In the genomic region with DNA sequence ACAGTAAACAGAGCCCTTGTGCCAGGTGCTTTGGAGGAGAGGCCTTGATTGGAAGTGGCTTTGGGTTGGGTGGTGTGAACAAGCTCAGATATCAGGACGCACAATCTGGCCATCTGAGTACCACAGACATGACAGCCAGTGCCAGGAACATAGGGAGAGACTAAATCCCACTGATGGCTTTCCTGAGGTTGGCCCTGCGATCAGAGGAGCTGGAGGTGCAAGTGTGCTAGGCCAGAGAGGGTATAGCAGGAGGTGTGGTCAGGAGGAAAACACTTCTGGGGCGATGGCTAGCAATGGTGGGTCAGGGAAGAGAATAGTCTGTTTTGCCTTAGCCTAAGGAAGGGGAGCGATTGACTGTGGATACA, we compare ENCODE assay signal across 9 mouse cellular contexts. TPM values are rescaled to one million over a fixed set of nuclear protein-coding genes. Genes with fewer than 3 reads are reported as not detected.
A peak's percentile ranks its signal among the peaks of the same experiment; 100 is the strongest.
DNase-seq lines count a peak whose midpoint lies in the region; ATAC-seq lines count a peak whose summit lies in the region.
"Had no signal": no experiment of that assay in that cellular context is flagged by ENCODE, and none has a peak within 500 bp of the region (broad histone marks: within the 10 kb centered on the region; RNA-seq: fewer than 3 reads in every experiment).

No protein-coding gene starts in this region.

- no peaks in the 10 kb centered on the region for H3K36me3 ChIP-seq in heart, embryonic 16.5 days (ENCODE audit: control insufficient read depth, insufficient read depth)
- H3K36me3 ChIP-seq in embryonic facial prominence, embryonic 10.5 days (replicated peaks): peaks cover 35% of the 10 kb centered on the region
- H3K36me3 ChIP-seq in hindbrain, embryonic 14.5 days (replicated peaks; ENCODE audit: control insufficient read depth, insufficient read depth): peaks cover 35% of the 10 kb centered on the region
- H3K36me3 ChIP-seq in midbrain, embryonic 16.5 days (ENCODE audit: control insufficient read depth, insufficient read depth, low read length): peaks cover 21% of the 10 kb centered on the region
- H3K36me3 ChIP-seq: G1E had no signal

- peaks cover 17% of the 10 kb centered on the region for H3K4me1 ChIP-seq in heart, embryonic 16.5 days (ENCODE audit: control insufficient read depth, insufficient read depth, low read length)
- peaks cover 36% of the 10 kb centered on the region for H3K4me1 ChIP-seq in embryonic facial prominence, embryonic 10.5 days
- peaks cover 18% of the 10 kb centered on the region for H3K4me1 ChIP-seq in hindbrain, embryonic 14.5 days (replicated peaks; ENCODE audit: control insufficient read depth, insufficient read depth, low read length)
- H3K4me1 ChIP-seq in midbrain, embryonic 16.5 days (ENCODE audit: control insufficient read depth, insufficient read depth, low read length): peaks cover 15% of the 10 kb centered on the region

- H3K27me3 ChIP-seq in heart, embryonic 16.5 days (ENCODE audit: control insufficient read depth, insufficient read depth, low read length): peaks cover 36% of the 10 kb centered on the region
- H3K27me3 ChIP-seq in embryonic facial prominence, embryonic 10.5 days (replicated peaks; ENCODE audit: low read depth, poor library complexity, severe bottlenecking): peaks cover 53% of the 10 kb centered on the region
- H3K27me3 ChIP-seq in hindbrain, embryonic 14.5 days (ENCODE audit: control insufficient read depth, insufficient read depth, low read length): no peaks in the 10 kb centered on the region
- no peaks in the 10 kb centered on the region for H3K27me3 ChIP-seq in midbrain, embryonic 16.5 days (ENCODE audit: control insufficient read depth, insufficient read depth, low read depth, low read length)

- intact Hi-C loops in heart, postnatal 10 days (cut with DNase I): no loop called here
- intact Hi-C loops in left cerebral cortex, postnatal 14 days (cut with DNase I): no loop called here

- H3K27ac ChIP-seq in heart, embryonic 16.5 days (ENCODE audit: low read length): no peak overlapping the region
- H3K27ac ChIP-seq in embryonic facial prominence, embryonic 10.5 days (replicated peaks): no peak overlapping the region
- no peak overlapping the region for H3K27ac ChIP-seq in hindbrain, embryonic 14.5 days
- H3K27ac ChIP-seq in midbrain, embryonic 16.5 days (ENCODE audit: low read length): no peak overlapping the region

- H3K4me2 ChIP-seq in heart, embryonic 16.5 days (ENCODE audit: low read depth, low read length): peak overlapping the region; percentile 83
- peak overlapping the region; percentile 59 for H3K4me2 ChIP-seq in hindbrain, embryonic 14.5 days (replicated peaks)
- H3K4me2 ChIP-seq in midbrain, embryonic 16.5 days (ENCODE audit: low read length): peak overlapping the region; percentile 80

- no peak for ATAC-seq in heart, embryonic 16.5 days (replicated peaks; ENCODE audit: extremely low read depth, insufficient read depth, low FRiP score)
- ATAC-seq in hindbrain, embryonic 14.5 days (ENCODE audit: low FRiP score): no peak
- no peak for ATAC-seq in midbrain, embryonic 16.5 days

- peak overlapping the region; percentile 50 for H3K4me3 ChIP-seq in heart, embryonic 16.5 days (ENCODE audit: low read length)
- H3K4me3 ChIP-seq in embryonic facial prominence, embryonic 10.5 days: peak overlapping the region; percentile 78
- H3K4me3 ChIP-seq in hindbrain, embryonic 14.5 days (replicated peaks; ENCODE audit: low read length): peak overlapping the region; percentile 75
- H3K4me3 ChIP-seq in midbrain, embryonic 16.5 days (ENCODE audit: low read depth, low read length): peak overlapping the region; percentile 77

- no peak for DNase-seq in heart, postnatal 10 days
- DNase-seq in embryonic facial prominence, embryonic 10.5 days (ENCODE audit: low spot score): no peak
- DNase-seq in hindbrain, embryonic 14.5 days (ENCODE audit: low spot score): no peak
- DNase-seq in adrenal gland, postnatal 4 days (ENCODE audit: low spot score in 2 of 2): no peak
- DNase-seq in MN1 (ENCODE audit: low spot score): no peak
- no peak for DNase-seq in left cerebral cortex, postnatal 14 days (ENCODE audit: low spot score in 2 of 2)

- no peaks in the 10 kb centered on the region; the same call in 1 of the 2 replicates for H3K9me3 ChIP-seq in heart, embryonic 16.5 days (replicated peaks; ENCODE audit: control insufficient read depth, low read length)
- no peaks in the 10 kb centered on the region for H3K9me3 ChIP-seq in embryonic facial prominence, embryonic 10.5 days
- peaks cover 3% of the 10 kb centered on the region; the same call in 1 of the 2 replicates for H3K9me3 ChIP-seq in hindbrain, embryonic 14.5 days (ENCODE audit: control insufficient read depth, low read length)
- no peaks in the 10 kb centered on the region for H3K9me3 ChIP-seq in midbrain, embryonic 16.5 days (replicated peaks; ENCODE audit: control insufficient read depth, low read length, poor library complexity, severe bottlenecking)

- H3K9ac ChIP-seq in heart, embryonic 16.5 days (ENCODE audit: low read length): peak overlapping the region; percentile 48; the same call in 1 of the 2 replicates
- H3K9ac ChIP-seq in hindbrain, embryonic 14.5 days: peak overlapping the region; percentile 88
- H3K9ac ChIP-seq in midbrain, embryonic 16.5 days (ENCODE audit: low read depth, low read length): peak overlapping the region; percentile 89

- 48% methylated on average over 4 of the region's 4 CpGs for WGBS in heart, embryonic 16.5 days
- 54% methylated on average over 4 of the region's 4 CpGs for WGBS in embryonic facial prominence, embryonic 10.5 days
- 58% methylated on average over 4 of the region's 4 CpGs for WGBS in hindbrain, embryonic 14.5 days
- whole genome bisulfite sequencing in midbrain, embryonic 16.5 days: 48% methylated on average over 4 of the region's 4 CpGs

RNA-seq across cellular contexts. Expression of gene Tmem121, which starts 1.3 kb away (rescaled TPM):
- polyA plus RNA-seq in heart, embryonic 16.5 days (2015; fragmentation: Nextera tagmentation; extraction: Ambion mirVana): 5.5 and 7.8 TPM in 2 replicates
- total RNA-seq in heart, postnatal 10 days (2021): under 1 TPM; 0.43 to 0.97 TPM
- 11.4 and 12.1 TPM in 2 replicates for polyA plus RNA-seq in embryonic facial prominence, embryonic 10.5 days (2016; fragmentation: Nextera tagmentation; extraction: Ambion mirVana)
- polyA plus RNA-seq in hindbrain, embryonic 14.5 days (2014; fragmentation: Nextera tagmentation; extraction: Ambion mirVana): 28.0 and 33.4 TPM in 2 replicates
- 47.2 and 50.3 TPM in 2 replicates for polyA plus RNA-seq in midbrain, embryonic 16.5 days (2015; fragmentation: Nextera tagmentation; extraction: Ambion mirVana)
- 1 to 10 TPM; 4.8 to 7.3 TPM for total RNA-seq in adrenal gland, postnatal 4 days (2021)
- 10 to 100 TPM; 28.3 to 35.6 TPM for total RNA-seq in left cerebral cortex, postnatal 14 days (2021)
- total RNA-seq: G1E had no signal
- polyA plus RNA-seq: G1E had no signal

RNA-seq across cellular contexts. Expression of gene Tedc1, which starts 30.8 kb away (rescaled TPM):
- polyA plus RNA-seq in heart, embryonic 16.5 days (2015; fragmentation: Nextera tagmentation; extraction: Ambion mirVana): 25.0 and 28.1 TPM in 2 replicates
- total RNA-seq in heart, postnatal 10 days (2021): 1 to 10 TPM; 2.5 to 2.8 TPM
- 57.5 and 59.4 TPM in 2 replicates for polyA plus RNA-seq in embryonic facial prominence, embryonic 10.5 days (2016; fragmentation: Nextera tagmentation; extraction: Ambion mirVana)
- polyA plus RNA-seq in hindbrain, embryonic 14.5 days (2014; fragmentation: Nextera tagmentation; extraction: Ambion mirVana): 10.2 and 14.4 TPM in 2 replicates
- polyA plus RNA-seq in midbrain, embryonic 16.5 days (2015; fragmentation: Nextera tagmentation; extraction: Ambion mirVana): 11.0 and 11.4 TPM in 2 replicates
- 10 to 100 TPM in 1 of 2 experiments, 1 to 10 TPM in 1; 7.1 to 10.3 TPM for total RNA-seq in adrenal gland, postnatal 4 days (2021)
- total RNA-seq in left cerebral cortex, postnatal 14 days (2021): 1 to 10 TPM; 1.7 to 1.8 TPM

RNA-seq across cellular contexts. Expression of gene Crip1, which starts 40.9 kb away (rescaled TPM):
- polyA plus RNA-seq in heart, embryonic 16.5 days (2015; fragmentation: Nextera tagmentation; extraction: Ambion mirVana): 719 and 763 TPM in 2 replicates
- total RNA-seq in heart, postnatal 10 days (2021): 100 to 1,000 TPM; 260 to 267 TPM
- polyA plus RNA-seq in embryonic facial prominence, embryonic 10.5 days (2016; fragmentation: Nextera tagmentation; extraction: Ambion mirVana): 53.6 and 57.1 TPM in 2 replicates
- 30.5 and 34.4 TPM in 2 replicates for polyA plus RNA-seq in hindbrain, embryonic 14.5 days (2014; fragmentation: Nextera tagmentation; extraction: Ambion mirVana)
- polyA plus RNA-seq in midbrain, embryonic 16.5 days (2015; fragmentation: Nextera tagmentation; extraction: Ambion mirVana): 16.8 and 23.3 TPM in 2 replicates
- 100 to 1,000 TPM; 129 to 134 TPM for total RNA-seq in adrenal gland, postnatal 4 days (2021)
- 10 to 100 TPM; 12.7 to 13.0 TPM for total RNA-seq in left cerebral cortex, postnatal 14 days (2021)

RNA-seq across cellular contexts. Expression of gene Crip2, which starts 47.0 kb away (rescaled TPM):
- 1,743 and 2,017 TPM in 2 replicates for polyA plus RNA-seq in heart, embryonic 16.5 days (2015; fragmentation: Nextera tagmentation; extraction: Ambion mirVana)
- 1,000 to 10,000 TPM; 1,259 to 1,405 TPM for total RNA-seq in heart, postnatal 10 days (2021)
- 91.8 and 96.4 TPM in 2 replicates for polyA plus RNA-seq in embryonic facial prominence, embryonic 10.5 days (2016; fragmentation: Nextera tagmentation; extraction: Ambion mirVana)
- 280 and 288 TPM in 2 replicates for polyA plus RNA-seq in hindbrain, embryonic 14.5 days (2014; fragmentation: Nextera tagmentation; extraction: Ambion mirVana)
- 369 and 395 TPM in 2 replicates for polyA plus RNA-seq in midbrain, embryonic 16.5 days (2015; fragmentation: Nextera tagmentation; extraction: Ambion mirVana)
- total RNA-seq in adrenal gland, postnatal 4 days (2021): 100 to 1,000 TPM; 109 to 110 TPM
- total RNA-seq in left cerebral cortex, postnatal 14 days (2021): 100 to 1,000 TPM; 199 to 200 TPM

Comparison
In these comparisons a context has a peak if more than half of its experiments do, and no peak if none do; other contexts are left out.
1. RNA of gene Crip1, which starts 40.9 kb away (polyA plus RNA-seq): 719 to 763 TPM in heart, embryonic 16.5 days; 53.6 to 57.1 TPM in embryonic facial prominence, embryonic 10.5 days, 30.5 to 34.4 TPM in hindbrain, embryonic 14.5 days and 16.8 to 23.3 TPM in midbrain, embryonic 16.5 days; every median in the first group is over 10 times any median in the second.
2. Peak in every context shown above with its lines, with median percentiles within 50 percentile points of each other: H3K4me2 ChIP-seq, H3K4me3 ChIP-seq and H3K9ac ChIP-seq.